Mouse (Mus musculus) MEL (cell line): ENCODE measurements at regions not wholly inside any gene's neighbourhood (a gene's known extent, or its start where the extent isn't known, plus 50 kb on each side); places are given as distances from the start of the nearest gene placed in this dataset.

Experiments
- DNase-seq: peaks from one replicate; pipeline ENCODE4 v3.0.0; 2011; ENCODE audit warnings: low read depth, low spot score
- H3K27ac ChIP-seq: 2 replicates; pipeline ENCODE4 v1.5.1; 2012; ENCODE audit warnings: low read depth, mild to moderate bottlenecking, control low read depth, low read length, moderate library complexity; ENCODE audit not compliant: control insufficient read depth
- H3K27me3 ChIP-seq, 2 experiments: fragments of 150-350 bp in 1 of 2; sonication (generic) in 1 of 2; 2 replicates each; pipeline ENCODE4 v1.6.1; 2012; ENCODE audit warnings: low read length in 2 of 2, mild to moderate bottlenecking in 2 of 2, improper control_type of control experiment in 1 of 2, moderate library complexity in 1 of 2; ENCODE audit not compliant: insufficient read depth in 2 of 2, control insufficient read depth in 1 of 2
- H3K36me3 ChIP-seq, 2 experiments: 2 replicates each; pipeline ENCODE4 v1.6.1; 2012 to 2014; ENCODE audit warnings: low read length in 2 of 2, improper control_type of control experiment in 1 of 2, inconsistent platforms in 1 of 2, mild to moderate bottlenecking in 1 of 2; ENCODE audit not compliant: insufficient read depth in 2 of 2, control insufficient read depth in 1 of 2
- H3K4me1 ChIP-seq, 2 experiments: fragments of 150-350 bp in 1 of 2; sonication (generic) in 1 of 2; 2 replicates each; pipeline ENCODE4 v1.6.1; 2012; ENCODE audit warnings: low read length in 2 of 2, improper control_type of control experiment in 1 of 2, mild to moderate bottlenecking in 1 of 2; ENCODE audit not compliant: insufficient read depth in 2 of 2, control insufficient read depth in 1 of 2
- H3K4me3 ChIP-seq, 2 experiments: fragments of 150-350 bp in 1 of 2; sonication (generic) in 1 of 2; 2 replicates each; pipeline ENCODE4 v1.5.1; 2012; ENCODE audit warnings: low read depth in 2 of 2, low read length in 2 of 2, mild to moderate bottlenecking in 2 of 2, moderate library complexity in 2 of 2, control low read depth in 1 of 2, improper control_type of control experiment in 1 of 2; ENCODE audit not compliant: control insufficient read depth in 1 of 2, insufficient read depth in 1 of 2
- H3K79me2 ChIP-seq: 2 replicates; pipeline ENCODE4 v1.6.1; 2012; ENCODE audit warnings: mild to moderate bottlenecking, low read length, moderate library complexity; ENCODE audit not compliant: control insufficient read depth, poor library complexity, insufficient read depth
- H3K9ac ChIP-seq: 2 replicates; pipeline ENCODE4 v1.6.1; 2012; ENCODE audit warnings: low read depth, mild to moderate bottlenecking, control low read depth, low read length, moderate library complexity; ENCODE audit not compliant: control insufficient read depth, poor library complexity, severe bottlenecking
- H3K9me3 ChIP-seq: fragments of 150-350 bp; sonication (generic); replicated peaks from 2 replicates; pipeline ENCODE4 v1.6.1; 2012; ENCODE audit warnings: mild to moderate bottlenecking, low read length, improper control_type of control experiment, moderate library complexity; ENCODE audit not compliant: insufficient read depth
- CHD1 ChIP-seq: IDR thresholded peaks from 2 replicates; pipeline ENCODE4 v1.6.1; 2012; ENCODE audit warnings: low read depth, mild to moderate bottlenecking, inconsistent platforms, low read length, improper control_type of control experiment
- CHD2 ChIP-seq: IDR thresholded peaks from 2 replicates; pipeline ENCODE4 v1.6.1; 2011; ENCODE audit warnings: low read length, improper control_type of control experiment
- ELF1 ChIP-seq: IDR thresholded peaks from 2 replicates; pipeline ENCODE4 v1.6.1; 2014; ENCODE audit warnings: low read depth, mild to moderate bottlenecking, inconsistent platforms, low read length, improper control_type of control experiment, moderate library complexity
- JUND ChIP-seq: IDR thresholded peaks from 2 replicates; pipeline ENCODE4 v1.6.1; 2011; ENCODE audit warnings: low read depth, mild to moderate bottlenecking, improper control_type of control experiment, low read length
- KAT2A ChIP-seq: conservative IDR thresholded peaks from 2 replicates; pipeline ENCODE4 v1.6.1; 2012; ENCODE audit warnings: low read depth, low read length, improper control_type of control experiment, inconsistent platforms
- MYB ChIP-seq: IDR thresholded peaks from 2 replicates; pipeline ENCODE4 v1.6.1; 2011; ENCODE audit warnings: mild to moderate bottlenecking, low read depth, low read length, improper control_type of control experiment
- MYC ChIP-seq: IDR thresholded peaks from 2 replicates; pipeline ENCODE4 v1.6.1; 2011; ENCODE audit warnings: low read depth, mild to moderate bottlenecking, low read length, improper control_type of control experiment, moderate library complexity
- NELFE ChIP-seq: IDR thresholded peaks from 2 replicates; pipeline ENCODE4 v1.6.1; 2011; ENCODE audit warnings: low read depth, low read length, improper control_type of control experiment
- POLR2AphosphoS2 ChIP-seq: IDR thresholded peaks from 2 replicates; pipeline ENCODE4 v1.6.1; 2011; ENCODE audit warnings: low read length, improper control_type of control experiment
- RAD21 ChIP-seq: IDR thresholded peaks from 2 replicates; pipeline ENCODE4 v1.6.1; 2011; ENCODE audit warnings: mild to moderate bottlenecking, low read depth, low read length, improper control_type of control experiment
- TCF12 ChIP-seq: IDR thresholded peaks from 2 replicates; pipeline ENCODE4 v1.6.1; 2014; ENCODE audit warnings: low read depth, mild to moderate bottlenecking, inconsistent platforms, low read length, improper control_type of control experiment, moderate library complexity
- UBTF ChIP-seq: IDR thresholded peaks from 2 replicates; pipeline ENCODE4 v1.6.1; 2012; ENCODE audit warnings: low read depth, mild to moderate bottlenecking, inconsistent platforms, low read length, improper control_type of control experiment, moderate library complexity, borderline replicate concordance; ENCODE audit not compliant: insufficient read depth
- USF2 ChIP-seq, 2 experiments: IDR thresholded peaks; 2 replicates each; pipeline ENCODE4 v1.6.1; 2011 to 2012; ENCODE audit warnings: improper control_type of control experiment in 2 of 2, low read length in 2 of 2, borderline replicate concordance in 1 of 2, inconsistent platforms in 1 of 2, low read depth in 1 of 2, mild to moderate bottlenecking in 1 of 2; ENCODE audit not compliant: insufficient read depth in 1 of 2
- ZNF384 ChIP-seq: IDR thresholded peaks from 2 replicates; pipeline ENCODE4 v1.6.1; 2012; ENCODE audit warnings: low read depth, mild to moderate bottlenecking, inconsistent platforms, low read length, improper control_type of control experiment

- DNase-seq = no peak
- Histone ChIP-seq H3K4me1 (peaks cover 0 to 14% of the 10 kb centered on the region in 2 experiments; a peak in 3 of 4 replicates), H3K9me3 (no peaks in the 10 kb centered on the region), H3K27ac (no peak overlapping the region), H3K27me3 (no peaks in the 10 kb centered on the region; a peak in 1 of 4 replicates), H3K4me3 (no peak overlapping the region), H3K9ac (no peak overlapping the region), H3K79me2 (no peaks in the 10 kb centered on the region), H3K36me3 (peaks cover 0 to 5% of the 10 kb centered on the region in 2 experiments; a peak in 2 of 4 replicates)
- TF ChIP-seq MYC (no peak), NELFE (no peak), KAT2A (no peak), ZNF384 (no peak), UBTF (no peak), POLR2AphosphoS2 (no peak), MYB (no peak), USF2 (IDR thresholded peaks at IDR 0.05; ENCODE audit: borderline replicate concordance in 1 of 2, insufficient read depth in 1 of 2, low read depth in 1 of 2, low read length in 2 of 2) (no peak)
Measured at GRCm38 (mm10) chr3:66646251-66646650, 334.9 kb upstream of the Rsrc1 start.

DNA sequence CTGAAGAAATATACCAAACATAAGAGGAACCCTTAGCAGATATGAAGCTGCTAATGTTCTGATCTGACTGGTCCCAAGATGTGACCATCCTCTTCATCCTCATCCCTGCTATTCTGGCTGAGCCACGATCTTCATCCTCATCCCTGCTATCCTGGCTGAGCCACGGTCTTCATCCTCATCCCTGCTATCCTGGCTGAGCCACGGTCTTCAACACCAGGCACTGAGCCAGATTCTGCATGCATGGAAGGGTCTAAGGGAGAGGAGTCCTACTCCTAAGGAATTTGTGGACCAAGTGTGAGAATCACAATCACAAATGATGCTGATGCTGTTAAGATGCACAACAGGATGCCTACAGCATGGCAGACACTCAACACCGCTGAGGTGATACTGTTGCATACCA is 331.9 kb upstream of the Rsrc1 start:
- Histone ChIP-seq H3K27me3 (no peaks in the 10 kb centered on the region; a peak in 1 of 4 replicates), H3K4me1 (peaks cover 0 to 20% of the 10 kb centered on the region in 2 experiments; a peak in 3 of 4 replicates), H3K9ac (no peak overlapping the region), H3K36me3 (peaks cover 0 to 13% of the 10 kb centered on the region in 2 experiments; a peak in 2 of 4 replicates), H3K9me3 (no peaks in the 10 kb centered on the region), H3K4me3 (no peak overlapping the region), H3K27ac (no peak overlapping the region), H3K79me2 (no peaks in the 10 kb centered on the region)
- no peak for DNase-seq
- no peak for TF ChIP-seq CHD2
- no peak for TF ChIP-seq RAD21
- no peak for TF ChIP-seq MYB
- no peak for TF ChIP-seq JUND
- TF ChIP-seq ELF1 = no peak
- TF ChIP-seq TCF12 = no peak
- no peak for TF ChIP-seq CHD1
